Mouse (Mus musculus) spleen, adult 2 months (tissue): ENCODE measurements around the gene Lysmd2.

Source experiments
- CTCF ChIP-seq: fragments of 200-500 bp; IDR thresholded peaks from 2 replicates; pipeline ENCODE4 v1.5.1; 2011; ENCODE audit warnings: mild to moderate bottlenecking, inconsistent platforms; ENCODE audit not compliant: insufficient read depth, insufficient read length, insufficient replicate concordance; ENCODE audit errors: extremely low read depth
- POLR2A ChIP-seq: fragments of 200-500 bp; IDR thresholded peaks from 2 replicates; pipeline ENCODE4 v1.6.1; 2011; ENCODE audit warnings: low read depth, low read length, inconsistent platforms

DNA sequence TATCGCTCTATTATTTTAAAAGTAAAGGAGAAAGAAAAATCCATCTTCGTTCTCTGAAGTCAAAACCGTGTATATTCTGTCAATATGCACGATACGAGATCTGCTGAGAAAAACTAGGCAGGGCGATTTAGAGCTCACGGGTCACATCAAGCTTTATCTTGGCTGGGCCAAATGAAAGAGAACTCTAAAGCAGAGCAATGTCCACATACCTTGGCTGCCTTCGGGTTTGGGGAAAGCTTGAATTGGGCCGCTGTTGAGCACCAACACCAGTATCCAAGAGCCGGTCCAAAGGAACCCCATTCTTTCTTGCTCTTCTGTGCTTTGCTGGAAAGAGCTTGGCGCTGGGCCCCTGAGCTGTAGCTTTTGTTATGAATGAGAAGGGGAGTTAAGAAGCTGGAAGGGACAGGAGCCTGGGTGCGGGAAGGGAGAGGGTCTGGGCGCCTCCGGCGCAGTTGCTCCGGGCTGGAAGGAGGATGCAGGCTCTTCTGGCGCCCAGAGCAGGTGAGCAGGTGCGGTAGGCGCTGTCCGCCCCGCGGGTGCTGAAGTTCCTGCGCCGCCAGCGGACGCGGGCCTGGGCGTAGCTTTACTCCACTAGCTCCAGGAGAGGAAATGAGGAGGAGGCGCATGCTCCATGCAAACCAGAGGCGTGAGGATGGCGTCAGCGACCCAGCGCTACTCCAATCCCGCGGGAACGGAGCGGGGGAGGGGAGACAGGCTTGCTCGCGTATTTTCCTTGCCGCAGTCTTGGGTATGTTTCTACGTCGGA is 58.1 kb downstream of the Lysmd2 start, which contains the start of gene Scg3:
- TF ChIP-seq CTCF, result no peak
- no peak for TF ChIP-seq POLR2A
